Mouse (Mus musculus) telencephalon, adult 2 months (tissue): ENCODE data around the gene Krtap2-4.

Experiments
- DNase-seq: peaks from one replicate; pipeline ENCODE4 v3.0.0-alpha.2; 2011; ENCODE audit warnings: low read depth, low spot score

Krtap2-4 gene

DNA sequence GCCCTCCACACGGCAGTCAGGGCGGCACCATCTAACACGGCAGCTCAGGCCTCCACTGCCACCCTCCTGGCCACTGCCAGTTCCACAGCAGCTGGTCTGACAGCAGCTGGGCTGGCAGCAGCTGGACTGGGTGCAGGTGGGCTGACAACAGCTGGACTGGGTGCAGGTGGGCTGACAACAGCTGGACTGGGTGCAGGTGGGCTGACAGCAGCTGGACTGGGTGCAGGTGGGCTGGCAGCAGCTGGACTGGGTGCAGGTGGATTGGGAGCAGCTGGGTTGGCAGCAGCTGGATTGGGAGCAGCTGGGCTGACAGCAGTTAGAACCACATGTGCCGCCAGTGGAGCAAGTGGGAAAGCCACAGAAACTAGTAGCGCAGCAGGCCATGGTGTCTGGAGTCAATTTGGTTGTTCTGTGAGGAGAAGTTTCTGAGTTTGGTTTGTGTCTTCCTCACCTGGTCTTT is 31.4 kb downstream of the Krtap2-4 start, which contains the start of gene Krtap1-4:
Gene Krtap1-4, minus strand, starts transcription at position 410 of the 460 bp plus-strand sequence.
- no peak for DNase-seq

DNA sequence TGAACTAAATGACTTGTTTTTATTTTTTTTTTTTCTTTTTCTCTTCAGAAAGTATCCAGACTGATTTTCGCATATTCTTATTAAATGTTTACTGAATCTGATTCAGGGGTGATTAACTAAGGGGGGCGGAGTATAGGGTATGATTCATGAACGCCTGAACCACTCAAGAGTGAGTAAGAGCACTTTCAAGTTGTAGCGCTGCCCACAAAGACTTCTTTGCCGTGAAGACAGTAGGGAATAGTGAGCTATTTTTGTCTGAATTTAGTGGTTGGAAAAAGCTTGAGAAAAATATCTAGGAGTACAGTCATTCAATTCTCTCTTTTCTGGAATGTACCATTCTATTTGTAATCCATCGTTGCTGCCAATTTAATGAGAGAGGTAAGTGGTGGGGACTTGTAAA is 33.1 kb downstream of the Krtap2-4 start:
- peak; percentile 58 for DNase-seq

DNA sequence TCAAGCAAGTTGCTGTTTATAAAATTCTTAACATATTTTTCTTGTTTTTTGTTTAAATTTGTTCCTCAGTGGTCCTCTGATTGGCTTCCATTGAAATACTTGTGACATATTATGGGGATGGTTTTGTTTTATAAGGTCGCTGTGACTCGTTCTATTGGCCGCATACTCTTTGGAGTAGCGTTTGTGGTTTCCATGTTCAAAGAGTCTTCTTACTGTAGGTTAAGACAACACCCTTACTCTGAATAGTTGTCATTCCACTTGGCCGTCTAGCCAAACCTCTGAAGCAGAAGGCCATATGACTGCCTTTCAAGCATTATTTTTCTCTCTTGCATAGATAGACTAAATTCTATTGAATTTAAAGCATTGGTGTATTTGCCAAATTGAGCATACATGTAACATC is 33.6 kb downstream of the Krtap2-4 start:
- no peak for DNase-seq

DNA sequence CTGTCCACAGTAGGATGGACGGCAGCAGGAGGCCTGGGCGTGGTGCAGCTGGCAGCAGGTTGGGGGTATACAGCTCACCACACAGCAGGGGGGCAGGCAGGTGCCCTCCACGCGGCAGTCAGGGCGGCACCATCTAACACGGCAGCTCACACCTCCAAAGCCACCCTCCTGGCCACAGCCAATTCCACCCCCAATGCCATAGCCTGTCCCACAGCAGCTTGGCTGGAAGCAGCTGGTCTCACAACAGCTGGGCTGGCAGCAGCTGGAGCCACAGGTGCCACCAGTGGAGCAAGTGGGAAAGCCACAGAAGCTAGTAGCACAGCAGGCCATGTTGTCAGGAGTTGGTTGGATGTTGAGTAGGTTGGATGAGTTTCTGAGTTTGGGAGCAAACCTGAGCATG is 34.0 kb downstream of the Krtap2-4 start, which contains the start of gene Krtap1-5:
Gene Krtap1-5, minus strand, starts transcription at position 381 of the 400 bp plus-strand sequence.
- no peak for DNase-seq

DNA sequence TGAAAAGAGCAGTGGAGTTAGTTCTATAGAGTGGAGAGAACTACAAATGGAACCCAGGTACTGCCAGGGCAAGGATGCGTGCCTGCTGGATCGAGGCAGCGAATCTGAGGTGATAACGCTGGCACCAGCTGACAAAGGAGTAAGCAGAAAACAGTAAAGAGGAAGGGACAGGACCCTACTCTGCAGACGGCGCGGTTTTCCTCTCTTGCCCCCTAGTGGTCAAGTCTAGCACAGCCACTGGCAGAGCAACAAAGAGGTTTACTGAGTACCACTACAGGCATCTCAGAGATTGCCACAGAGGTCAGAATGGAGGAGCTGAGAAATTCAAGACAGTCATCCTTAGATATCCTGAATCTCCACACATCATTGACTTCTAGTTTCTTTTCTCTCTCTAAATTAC is 40.5 kb downstream of the Krtap2-4 start:
- no peak for DNase-seq

DNA sequence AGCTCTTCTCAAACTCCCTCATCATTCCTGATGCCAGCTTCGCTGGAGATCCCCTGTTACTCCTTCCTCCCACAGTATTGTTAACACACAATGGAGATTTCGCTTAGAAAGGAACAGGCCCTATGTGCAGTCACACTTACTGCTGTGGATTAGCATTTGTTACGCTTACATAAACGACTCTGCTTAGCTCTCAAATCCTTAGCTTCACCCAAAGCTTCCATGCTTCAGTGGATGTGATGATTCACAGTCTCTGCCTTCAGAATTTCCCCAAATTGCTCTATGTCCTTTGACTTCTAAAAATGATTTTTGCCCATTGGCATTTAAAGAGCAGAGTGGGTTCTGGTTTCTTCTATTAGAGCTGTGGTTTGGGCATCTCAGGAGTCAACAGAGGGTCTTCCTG is 41.5 kb downstream of the Krtap2-4 start:
- peak; percentile 46 for DNase-seq

DNA sequence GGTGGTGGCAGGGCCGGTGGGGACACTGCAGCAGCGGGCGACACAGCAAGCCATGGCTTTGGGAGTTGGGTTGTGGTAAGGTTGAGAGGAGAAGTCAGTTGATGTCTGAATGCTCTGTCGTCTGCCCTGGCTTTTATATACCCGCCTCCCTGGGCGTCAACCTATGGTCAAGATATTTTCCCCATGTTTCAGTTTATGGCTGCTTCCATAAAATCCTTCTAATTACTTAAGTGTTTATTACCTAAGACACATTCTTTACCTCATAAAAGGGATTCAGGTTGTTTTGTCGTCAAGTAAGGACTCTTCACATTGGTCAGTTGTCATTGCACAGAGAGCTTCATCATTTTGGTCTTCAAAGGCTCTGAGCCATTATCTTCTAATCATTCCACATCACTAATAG is 48.1 kb downstream of the Krtap2-4 start, which contains the start of gene Krtap3-1:
Gene Krtap3-1, minus strand, starts transcription at position 101 of the 400 bp plus-strand sequence.
- no peak for DNase-seq
